Comparison of ENCODE assay signal across 16 mouse cellular contexts in the genomic region with DNA sequence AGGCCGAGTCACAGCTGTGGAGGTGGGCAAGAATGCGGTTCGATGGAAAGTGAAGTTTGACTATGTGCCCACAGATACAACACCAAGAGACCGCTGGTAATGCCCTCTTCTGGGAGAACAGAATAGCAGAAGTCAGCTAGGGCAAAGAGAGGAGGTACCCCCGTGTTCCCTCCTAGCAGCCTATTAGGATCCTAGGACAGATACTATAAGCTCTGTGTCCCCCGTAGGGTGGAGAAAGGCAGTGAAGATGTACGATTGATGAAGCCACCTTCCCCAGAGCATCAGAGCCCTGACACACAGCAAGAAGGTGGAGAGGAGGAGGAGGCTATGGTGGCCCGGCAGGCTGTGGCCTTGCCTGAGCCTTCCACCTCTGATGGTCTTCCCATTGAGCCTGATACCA.
"Had no signal": no experiment of that assay in that cellular context is flagged by ENCODE, and none has a peak within 500 bp of the region (broad histone marks: within the 10 kb centered on the region; RNA-seq: fewer than 3 reads in every experiment).

No protein-coding gene starts in this region.

- H3K27ac ChIP-seq: neural tube, embryonic 12.5 days; neural tube, embryonic 13.5 days; neural tube, embryonic 15.5 days; stomach, embryonic 15.5 days; stomach, postnatal 0 days had no signal

- H3K4me3 ChIP-seq: neural tube, embryonic 12.5 days; neural tube, embryonic 13.5 days; neural tube, embryonic 15.5 days; stomach, embryonic 15.5 days had no signal

- H3K27me3 ChIP-seq: neural tube, embryonic 12.5 days; neural tube, embryonic 13.5 days; neural tube, embryonic 15.5 days; stomach, embryonic 15.5 days had no signal

- H3K9ac ChIP-seq: neural tube, embryonic 12.5 days; neural tube, embryonic 13.5 days; neural tube, embryonic 15.5 days; stomach, embryonic 15.5 days had no signal

- H3K4me2 ChIP-seq: neural tube, embryonic 12.5 days; neural tube, embryonic 13.5 days; neural tube, embryonic 15.5 days; stomach, embryonic 15.5 days had no signal

- DNase-seq: retina, postnatal 1 day; right cerebral cortex, adult 18-20 months; right cerebral cortex, postnatal 25 days; right cerebral cortex, postnatal 4 days; spleen, adult 18-20 months; thymus, adult 18-20 months; thymus, adult 2 months; thymus, postnatal 14 days; thymus, postnatal 25 days; thymus, postnatal 36 days; thymus, postnatal 4 days had no signal

- H3K9me3 ChIP-seq: neural tube, embryonic 12.5 days; neural tube, embryonic 13.5 days; neural tube, embryonic 15.5 days; stomach, embryonic 15.5 days had no signal

- H3K4me1 ChIP-seq: neural tube, embryonic 12.5 days; neural tube, embryonic 15.5 days; stomach, embryonic 15.5 days had no signal
